Mouse (Mus musculus) brain, embryonic 18.5 days (tissue): Measurements from ENCODE around the gene Vwce.

Source experiments
- DNase-seq: peaks from one replicate; pipeline ENCODE4 v3.0.0-alpha.2; 2012; ENCODE audit warnings: low read depth, low spot score

Vwce gene

GRCm38 (mm10) chr19:10691121-10691520 is 57.1 kb downstream of the Vwce start:
- no peak for DNase-seq

GRCm38 (mm10) chr19:10691660-10692059 is 57.6 kb downstream of the Vwce start:
- DNase-seq, result no peak

GRCm38 (mm10) chr19:10692361-10692760 is 58.3 kb downstream of the Vwce start:
- DNase-seq, result no peak

GRCm38 (mm10) chr19:10693926-10694682 is 60.1 kb downstream of the Vwce start:
- DNase-seq, result no peak

- no peak for DNase-seq
Measured at GRCm38 (mm10) chr19:10695801-10696200, 61.8 kb downstream of the Vwce start.

- DNase-seq, result no peak
Measured at GRCm38 (mm10) chr19:10698131-10698991, 64.3 kb downstream of the Vwce start.

GRCm38 (mm10) chr19:10699851-10700250 is 65.8 kb downstream of the Vwce start:
- DNase-seq, result no peak

GRCm38 (mm10) chr19:10701013-10701726 is 67.2 kb downstream of the Vwce start:
- no peak for DNase-seq

GRCm38 (mm10) chr19:10702125-10702524 is 68.1 kb downstream of the Vwce start:
- no peak for DNase-seq

GRCm38 (mm10) chr19:10703470-10703869 is 69.5 kb downstream of the Vwce start:
- DNase-seq, result no peak

GRCm38 (mm10) chr19:10707087-10707875 is 73.3 kb downstream of the Vwce start:
- no peak for DNase-seq

GRCm38 (mm10) chr19:10707881-10708280 is 73.9 kb downstream of the Vwce start:
- no peak for DNase-seq

- no peak for DNase-seq
Measured at GRCm38 (mm10) chr19:10708900-10709299, 74.9 kb downstream of the Vwce start.

GRCm38 (mm10) chr19:10709360-10710087 is 75.5 kb downstream of the Vwce start:
- peak; percentile 87 for DNase-seq

GRCm38 (mm10) chr19:10710088-10710511 is 76.1 kb downstream of the Vwce start:
- no peak for DNase-seq

- no peak for DNase-seq
Measured at GRCm38 (mm10) chr19:10710751-10711150, 76.7 kb downstream of the Vwce start.

- DNase-seq, result no peak
Measured at GRCm38 (mm10) chr19:10712194-10712593, 78.2 kb downstream of the Vwce start.

GRCm38 (mm10) chr19:10712646-10713045 is 78.6 kb downstream of the Vwce start:
- DNase-seq, result no peak

GRCm38 (mm10) chr19:10713551-10713950 is 79.5 kb downstream of the Vwce start:
- no peak for DNase-seq

- DNase-seq, result no peak
Measured at GRCm38 (mm10) chr19:10714168-10714567, 80.2 kb downstream of the Vwce start.
